Mouse (Mus musculus) bone marrow macrophage, adult 2 months (primary cell): ENCODE results near the gene Rgp1. TPM values are rescaled to one million over a fixed set of nuclear protein-coding genes. Genes with fewer than 3 reads are reported as not detected.

ENCODE experiments used
- H3K27ac ChIP-seq: 2 replicates; pipeline ENCODE4 v1.5.1; 2012; ENCODE audit warnings: low read depth, low read length; ENCODE audit not compliant: insufficient read depth
- H3K4me1 ChIP-seq: 2 replicates; pipeline ENCODE4 v1.6.1; 2012; ENCODE audit warnings: low read length; ENCODE audit not compliant: control insufficient read depth, insufficient read depth
- H3K4me3 ChIP-seq: 2 replicates; pipeline ENCODE4 v1.5.1; 2012; ENCODE audit warnings: mild to moderate bottlenecking, low read length, moderate library complexity; ENCODE audit not compliant: insufficient read depth
- CTCF ChIP-seq: IDR thresholded peaks from 2 replicates; pipeline ENCODE4 v1.5.1; 2012; ENCODE audit warnings: low read depth, mild to moderate bottlenecking, low read length, moderate library complexity
- POLR2A ChIP-seq: IDR thresholded peaks from 2 replicates; pipeline ENCODE4 v1.6.1; 2012; ENCODE audit warnings: mild to moderate bottlenecking, low read depth, low read length, borderline replicate concordance
- polyA plus RNA-seq: library from polyadenylated mRNA; stranded (reverse); fragments of >200 nt; gene quantifications from 2 replicates; pipeline ENCODE4 v1.2.4, GENCODE M21; 2012; ENCODE audit not compliant: missing spikeins, insufficient read depth, insufficient read length

The Rgp1 gene
- polyA plus RNA-seq, 1 experiment: 17.3 TPM

- H3K4me3 ChIP-seq: peak within 1 kb of the TSS; percentile 86
- H3K4me1 ChIP-seq: peaks cover 19% of the 10 kb centered on the region
- peak within 1 kb of the TSS; percentile 96 for H3K27ac ChIP-seq
- TF ChIP-seq CTCF (no peak), POLR2A (no peak)
Observed at GRCm38 (mm10) chr4:43561997-43562768, 16.3 kb upstream of the Rgp1 start, which contains the start of the genes Creb3 and Tln1. TSS of gene Creb3 (plus strand) at chr4:43562332. TSS of gene Tln1 (minus strand) at chr4:43562691.

DNA sequence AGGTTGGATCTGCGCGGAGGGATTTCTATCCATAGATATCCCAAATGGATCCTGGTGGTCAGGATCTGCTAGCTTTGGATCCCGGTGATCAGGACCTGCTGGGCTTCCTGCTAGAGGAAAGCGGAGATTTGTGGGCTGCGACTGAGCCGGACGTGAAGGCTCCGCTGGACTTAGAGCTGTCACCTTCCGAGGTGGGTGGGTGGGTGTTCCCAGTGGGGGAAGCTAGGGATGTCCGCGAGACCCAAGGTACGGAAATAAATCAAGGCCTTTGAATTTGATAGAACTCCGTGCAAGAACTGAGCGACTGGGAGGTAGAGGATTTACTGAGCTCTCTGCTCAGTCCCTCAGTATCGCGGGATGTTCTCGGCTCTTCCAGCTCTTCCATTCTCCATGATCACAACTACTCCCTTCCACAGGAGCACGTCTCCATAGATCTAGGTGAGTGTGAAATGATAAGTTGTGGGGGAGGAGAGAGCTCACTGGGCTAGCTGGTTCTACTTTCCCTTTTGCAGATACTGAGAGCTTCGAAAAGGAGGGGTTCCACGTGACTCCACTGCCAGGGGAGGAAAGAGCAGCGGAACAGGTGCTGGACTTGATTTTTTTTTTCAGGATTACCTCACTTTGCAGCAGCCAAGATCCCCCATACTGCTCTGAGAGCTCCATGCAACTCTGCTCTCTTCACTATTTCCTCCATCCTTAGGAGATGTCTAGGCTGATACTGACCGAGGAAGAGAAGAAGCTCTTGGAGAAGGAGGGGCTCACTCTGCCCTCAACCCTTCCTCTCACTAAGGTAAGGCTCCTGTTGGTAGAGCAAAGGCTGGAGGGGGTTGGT, 15.5 kb upstream of the Rgp1 start:
- TF ChIP-seq CTCF: no peak
- no peak for TF ChIP-seq POLR2A
- H3K27ac ChIP-seq: peak overlapping the region; percentile 96
- peak overlapping the region; percentile 86 for H3K4me3 ChIP-seq
- H3K4me1 ChIP-seq: peaks cover 11% of the 10 kb centered on the region

GRCm38 (mm10) chr4:43563601-43563875, 15.0 kb upstream of the Rgp1 start:
- Histone ChIP-seq H3K27ac (no peak overlapping the region), H3K4me3 (peak overlapping the region; percentile 86)

GRCm38 (mm10) chr4:43564231-43564630, 14.3 kb upstream of the Rgp1 start:
- no peak overlapping the region for H3K27ac ChIP-seq
- peaks cover 6% of the 10 kb centered on the region for H3K4me1 ChIP-seq
- H3K4me3 ChIP-seq: no peak overlapping the region
- TF ChIP-seq POLR2A (no peak), CTCF (no peak)

More at GRCm38 (mm10) chr4:43563601-43563875, 15.0 kb upstream of the Rgp1 start:
- H3K4me1 ChIP-seq: peaks cover 6% of the 10 kb centered on the region
- TF ChIP-seq CTCF (no peak), POLR2A (no peak)

GRCm38 (mm10) chr4:43567140-43567539, 11.4 kb upstream of the Rgp1 start:
- H3K4me3 ChIP-seq: no peak overlapping the region
- peaks cover 21% of the 10 kb centered on the region for H3K4me1 ChIP-seq
- no peak overlapping the region for H3K27ac ChIP-seq
- TF ChIP-seq CTCF (no peak), POLR2A (no peak)

DNA sequence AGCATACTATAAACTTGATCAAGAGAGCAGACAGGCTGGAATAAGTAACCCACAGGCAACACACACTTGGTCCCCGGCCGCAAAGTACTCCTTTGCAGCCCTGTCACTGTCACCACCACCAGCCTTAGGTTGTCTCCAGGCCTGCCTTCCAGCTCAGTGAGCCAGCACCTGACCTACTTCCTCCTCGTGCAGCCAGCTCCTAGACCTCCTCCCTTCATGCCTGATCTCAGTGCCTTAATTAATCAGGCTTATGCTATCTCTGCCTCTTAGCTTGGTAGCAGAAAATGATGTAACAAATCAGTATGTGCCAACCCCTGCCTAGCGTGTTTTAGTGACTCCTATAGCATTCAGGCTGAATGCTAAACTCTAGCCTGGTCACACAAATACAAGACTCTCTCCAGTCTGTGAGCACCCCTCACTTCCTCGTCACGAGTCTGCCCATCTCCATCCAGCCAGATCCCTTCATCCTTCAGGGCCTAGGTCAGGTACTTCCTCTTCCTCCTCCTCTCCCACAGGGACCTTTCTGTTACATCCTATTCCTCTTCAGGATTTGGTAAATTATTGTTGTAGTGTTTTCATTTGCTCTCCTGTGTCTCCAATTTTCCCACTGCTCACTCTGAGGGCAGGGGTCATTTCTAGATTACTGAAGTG, 7.0 kb upstream of the Rgp1 start:
- Histone ChIP-seq H3K4me3 (no peak overlapping the region), H3K4me1 (peaks cover 17% of the 10 kb centered on the region), H3K27ac (peak overlapping the region; percentile 38)
- no peak for TF ChIP-seq POLR2A
- no peak for TF ChIP-seq CTCF

- H3K27ac ChIP-seq: no peak overlapping the region
- H3K4me3 ChIP-seq: no peak overlapping the region
- H3K4me1 ChIP-seq: peaks cover 23% of the 10 kb centered on the region
- no peak for TF ChIP-seq POLR2A
- no peak for TF ChIP-seq CTCF
Observed at GRCm38 (mm10) chr4:43573561-43573960, 5.0 kb upstream of the Rgp1 start.

GRCm38 (mm10) chr4:43575356-43575755, 3.2 kb upstream of the Rgp1 start:
- H3K4me3 ChIP-seq: no peak overlapping the region
- peaks cover 29% of the 10 kb centered on the region for H3K4me1 ChIP-seq
- no peak for TF ChIP-seq CTCF
- no peak for TF ChIP-seq POLR2A
- H3K27ac ChIP-seq: no peak overlapping the region

- H3K4me3 ChIP-seq: peak overlapping the region; percentile 98
- H3K27ac ChIP-seq: no peak overlapping the region
- TF ChIP-seq CTCF (no peak), POLR2A (no peak)
- peaks cover 16% of the 10 kb centered on the region for H3K4me1 ChIP-seq
Observed at GRCm38 (mm10) chr4:43577237-43577881, 1.2 kb upstream of the Rgp1 start.
